Comparison of ENCODE assay signal across 8 mouse cellular contexts in genomic region chr4:116627359-116627716, GRCm38 (mm10). TPM values are rescaled to one million over a fixed set of nuclear protein-coding genes. Genes with fewer than 3 reads are reported as not detected.
DNase-seq lines count a peak whose midpoint lies in the region; ATAC-seq lines count a peak whose summit lies in the region.

No protein-coding gene starts in this region.

- peak; percentile 86 to 88 for DNase-seq in adrenal gland, adult 18-20 months (ENCODE audit: low spot score in 2 of 2)
- peak; percentile 97 for DNase-seq in embryo, embryonic 10.5 days (ENCODE audit: low spot score)
- peak; percentile 89 for DNase-seq in gastrocnemius, postnatal 14 days
- DNase-seq in induced T-regulatory cell, adult 2 months (ENCODE audit: low read depth) = peak; percentile 98
- peak; percentile 79 to 90 for DNase-seq in left cerebral cortex, adult 8-10 months (ENCODE audit: low spot score in 2 of 2)
- DNase-seq in right cerebral cortex, postnatal 10 days (ENCODE audit: low spot score in 2 of 2) = peak; percentile 93 to 94
- peak; percentile 92 to 93 for DNase-seq in urinary bladder, postnatal 36 days (ENCODE audit: low spot score in 2 of 2)

- intact Hi-C loops in gastrocnemius, postnatal 14 days (cut with DNase I; ENCODE audit: low total_unique reads) = no loop called here

- ATAC-seq in megakaryocyte, adult 5-6 weeks (ENCODE audit: poor library complexity, severe bottlenecking) = peak; percentile 84

RNA-seq across cellular contexts. Expression of gene Nasp, which starts 0.4 kb away (rescaled TPM):
- total RNA-seq in adrenal gland, adult 18-20 months (2021) = 10 to 100 TPM; 20.3 to 24.6 TPM
- total RNA-seq in gastrocnemius, postnatal 14 days (2021) = 10 to 100 TPM; 16.2 to 17.4 TPM
- total RNA-seq in left cerebral cortex, adult 8-10 months (2022) = 10 to 100 TPM; 26.8 to 28.5 (median 27.2) TPM
- 95.7 and 101 TPM in 2 replicates for total RNA-seq in megakaryocyte, adult 5-6 weeks (2015)
- total RNA-seq in megakaryocyte, adult 5-6 weeks (2017) = 225 and 236 TPM in 2 replicates

RNA-seq across cellular contexts. Expression of gene Akr1a1, which starts 24.1 kb away (rescaled TPM):
- 100 to 1,000 TPM; 822 to 909 TPM for total RNA-seq in adrenal gland, adult 18-20 months (2021)
- total RNA-seq in gastrocnemius, postnatal 14 days (2021) = 100 to 1,000 TPM; 226 to 247 TPM
- 100 to 1,000 TPM; 426 to 437 (median 430) TPM for total RNA-seq in left cerebral cortex, adult 8-10 months (2022)
- 465 and 471 TPM in 2 replicates for total RNA-seq in megakaryocyte, adult 5-6 weeks (2015)
- total RNA-seq in megakaryocyte, adult 5-6 weeks (2017) = 733 and 897 TPM in 2 replicates

RNA-seq across cellular contexts. Expression of gene Ccdc17, which starts 30.9 kb away (rescaled TPM):
- total RNA-seq in adrenal gland, adult 18-20 months (2021) = 10 to 100 TPM in 1 of 2 experiments, 1 to 10 TPM in 1; 8.4 to 11.7 TPM
- total RNA-seq in gastrocnemius, postnatal 14 days (2021) = 1 to 10 TPM; 1.5 to 1.8 TPM
- total RNA-seq in left cerebral cortex, adult 8-10 months (2022) = 1 to 10 TPM; 5.5 to 8.0 (median 7.1) TPM
- total RNA-seq in megakaryocyte, adult 5-6 weeks (2015) = 2.7 and 3.3 TPM in 2 replicates
- 2.6 and 4.3 TPM in 2 replicates for total RNA-seq in megakaryocyte, adult 5-6 weeks (2017)

RNA-seq across cellular contexts. Expression of gene Prdx1, which starts 58.0 kb away (rescaled TPM):
- total RNA-seq in adrenal gland, adult 18-20 months (2021) = 100 to 1,000 TPM; 648 to 719 TPM
- 100 to 1,000 TPM; 211 to 229 TPM for total RNA-seq in gastrocnemius, postnatal 14 days (2021)
- total RNA-seq in left cerebral cortex, adult 8-10 months (2022) = 100 to 1,000 TPM; 171 to 219 (median 193) TPM
- 556 and 644 TPM in 2 replicates for total RNA-seq in megakaryocyte, adult 5-6 weeks (2015)
- total RNA-seq in megakaryocyte, adult 5-6 weeks (2017) = 344 and 395 TPM in 2 replicates

Comparison
In these comparisons a context has a peak if more than half of its experiments do, and no peak if none do; other contexts are left out.
1. Peak in every context shown above with its lines: DNase-seq and ATAC-seq.